Mouse (Mus musculus) testis, adult 2 months (tissue): ENCODE data around the gene Efcab14. TPM values are rescaled to one million over a fixed set of nuclear protein-coding genes. Genes with fewer than 3 reads are reported as not detected.

Experiments
- H3K27ac ChIP-seq: fragments of 200-500 bp; 2 replicates; pipeline ENCODE4 v1.5.1; 2012; ENCODE audit warnings: low read depth, low read length; ENCODE audit not compliant: control insufficient read depth, insufficient read depth
- H3K27me3 ChIP-seq: fragments of 200-500 bp; 2 replicates; pipeline ENCODE4 v1.6.1; 2012; ENCODE audit warnings: mild to moderate bottlenecking, low read length, moderate library complexity; ENCODE audit not compliant: control insufficient read depth, insufficient read depth
- H3K36me3 ChIP-seq: fragments of 200-500 bp; 2 replicates; pipeline ENCODE4 v1.6.1; 2012; ENCODE audit warnings: mild to moderate bottlenecking, low read length; ENCODE audit not compliant: control insufficient read depth, insufficient read depth
- H3K4me1 ChIP-seq: fragments of 200-500 bp; 2 replicates; pipeline ENCODE4 v1.6.1; 2012; ENCODE audit warnings: low read length; ENCODE audit not compliant: control insufficient read depth, insufficient read depth
- H3K4me3 ChIP-seq: fragments of 200-500 bp; 2 replicates; pipeline ENCODE4 v1.5.1; 2012; ENCODE audit warnings: low read depth, mild to moderate bottlenecking, low read length, moderate library complexity, mixed read lengths; ENCODE audit not compliant: control insufficient read depth
- CTCF ChIP-seq: fragments of 200-500 bp; IDR thresholded peaks from 2 replicates; pipeline ENCODE4 v1.5.1; 2012; ENCODE audit warnings: low read depth, mild to moderate bottlenecking, inconsistent platforms, low read length, moderate library complexity; ENCODE audit not compliant: control insufficient read depth, insufficient read depth, insufficient replicate concordance
- POLR2A ChIP-seq: fragments of 200-500 bp; IDR thresholded peaks from 2 replicates; pipeline ENCODE4 v1.6.1; 2012; ENCODE audit warnings: low read depth, mild to moderate bottlenecking, inconsistent platforms, low read length, moderate library complexity; ENCODE audit not compliant: control insufficient read depth
- polyA plus RNA-seq: library from polyadenylated mRNA; depleted of rRNA; stranded (reverse); fragments of >200 nt; gene quantifications from 2 replicates; pipeline ENCODE4 v1.2.3, GENCODE M21; 2012

Efcab14 gene
- polyA plus RNA-seq, 1 experiment: 21.8 TPM

GRCm38 (mm10) chr4:115777627-115778026 lies 40.1 kb downstream of the Efcab14 start:
- Histone ChIP-seq H3K4me3 (no peak overlapping the region), H3K36me3 (peaks cover 3% of the 10 kb centered on the region; the same call in 1 of the 2 replicates)

GRCm38 (mm10) chr4:115780269-115780668 lies 42.7 kb downstream of the Efcab14 start:
- H3K4me3 ChIP-seq: peak overlapping the region; percentile 61
- no peaks in the 10 kb centered on the region for H3K27me3 ChIP-seq
- no peak overlapping the region for H3K27ac ChIP-seq
- H3K4me1 ChIP-seq: peaks cover 9% of the 10 kb centered on the region; the same call in 1 of the 2 replicates
- TF ChIP-seq CTCF (no peak), POLR2A (no peak)
- no peaks in the 10 kb centered on the region for H3K36me3 ChIP-seq

More at GRCm38 (mm10) chr4:115777627-115778026, 40.1 kb downstream of the Efcab14 start:
- TF ChIP-seq CTCF (no peak), POLR2A (no peak)
- Histone ChIP-seq H3K4me1 (peaks cover 5% of the 10 kb centered on the region; the same call in 1 of the 2 replicates), H3K27me3 (no peaks in the 10 kb centered on the region), H3K27ac (no peak overlapping the region)

GRCm38 (mm10) chr4:115780918-115781317 lies 43.4 kb downstream of the Efcab14 start, which contains the start of gene Tex38:
Gene Tex38 (minus strand): TSS chr4:115781018.
- peaks cover 9% of the 10 kb centered on the region; the same call in 1 of the 2 replicates for H3K4me1 ChIP-seq
- H3K36me3 ChIP-seq: no peaks in the 10 kb centered on the region
- peak within 1 kb of the TSS; percentile 80; the same call in 1 of the 2 replicates for H3K27ac ChIP-seq
- peak within 1 kb of the TSS; percentile 75 for H3K4me3 ChIP-seq
- H3K27me3 ChIP-seq: no peaks in the 10 kb centered on the region
- TF ChIP-seq POLR2A (no peak; the same call in 1 of the 2 replicates), CTCF (no peak)

GRCm38 (mm10) chr4:115782026-115782805 lies 44.7 kb downstream of the Efcab14 start:
- Histone ChIP-seq H3K4me3 (peak overlapping the region; percentile 75), H3K36me3 (no peaks in the 10 kb centered on the region), H3K27me3 (no peaks in the 10 kb centered on the region), H3K27ac (0 out of 2 replicates have a peak overlapping the region, but pooled peaks have one; percentile 12), H3K4me1 (peaks cover 9% of the 10 kb centered on the region; the same call in 1 of the 2 replicates)
- TF ChIP-seq CTCF (no peak), POLR2A (no peak)

GRCm38 (mm10) chr4:115784769-115785510 lies 47.4 kb downstream of the Efcab14 start, which contains the start of gene Atpaf1:
Gene Atpaf1 (plus strand): TSS chr4:115784812.
- peaks cover 7% of the 10 kb centered on the region; the same call in 1 of the 2 replicates for H3K4me1 ChIP-seq
- H3K36me3 ChIP-seq: no peaks in the 10 kb centered on the region
- peak within 1 kb of the TSS; percentile 96 for H3K4me3 ChIP-seq
- H3K27ac ChIP-seq: peak within 1 kb of the TSS; percentile 74
- no peaks in the 10 kb centered on the region for H3K27me3 ChIP-seq
- TF ChIP-seq CTCF (no peak), POLR2A (peak; percentile 61)

GRCm38 (mm10) chr4:115785511-115786034 lies 48.0 kb downstream of the Efcab14 start:
- no peaks in the 10 kb centered on the region for H3K27me3 ChIP-seq
- H3K4me1 ChIP-seq: peaks cover 7% of the 10 kb centered on the region; the same call in 1 of the 2 replicates
- peak overlapping the region; percentile 96 for H3K4me3 ChIP-seq
- H3K36me3 ChIP-seq: no peaks in the 10 kb centered on the region
- TF ChIP-seq POLR2A: no peak
- H3K27ac ChIP-seq: peak overlapping the region; percentile 74; the same call in 1 of the 2 replicates
